Mouse (Mus musculus) testis, adult 2 months (tissue): Measurements from ENCODE around the gene 2700097O09Rik.
"Not testable (repeated sequence)": the region's sequence is repeated elsewhere in the genome, so short reads cannot be mapped to it uniquely, and the experiment has no call there.

Source experiments
- CTCF ChIP-seq: fragments of 200-500 bp; IDR thresholded peaks from 2 replicates; pipeline ENCODE4 v1.5.1; 2012; ENCODE audit warnings: low read depth, mild to moderate bottlenecking, inconsistent platforms, low read length, moderate library complexity; ENCODE audit not compliant: control insufficient read depth, insufficient read depth, insufficient replicate concordance
- POLR2A ChIP-seq: fragments of 200-500 bp; IDR thresholded peaks from 2 replicates; pipeline ENCODE4 v1.6.1; 2012; ENCODE audit warnings: low read depth, mild to moderate bottlenecking, inconsistent platforms, low read length, moderate library complexity; ENCODE audit not compliant: control insufficient read depth

DNA sequence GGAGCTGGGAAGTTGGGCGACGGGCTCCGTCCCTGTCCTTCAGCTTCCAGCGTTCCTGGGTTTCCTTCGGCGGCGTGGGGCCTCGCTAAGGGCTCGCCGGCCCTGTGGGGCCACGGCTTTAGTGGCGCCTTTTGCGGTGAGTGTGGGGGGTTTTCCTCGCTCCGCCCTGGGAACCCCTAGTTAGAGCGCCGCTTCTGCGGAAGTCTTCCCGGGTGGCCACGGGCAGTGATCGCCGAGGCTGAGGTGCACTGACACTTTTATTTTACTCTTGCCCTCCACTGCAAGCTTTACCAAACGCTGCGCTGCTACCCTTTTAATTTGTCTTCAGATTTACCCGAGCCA is 662 bp upstream of the 2700097O09Rik start:
- not testable (repeated sequence) for TF ChIP-seq POLR2A, CTCF
